Mouse (Mus musculus) liver, postnatal 0 days (tissue): Measurements from ENCODE around the gene Mad1l1.

Experiments used
- CTCF ChIP-seq: sonication (generic); IDR thresholded peaks from 2 replicates; pipeline ENCODE4 v1.5.1; 2016; ENCODE audit warnings: antibody characterized with exemption, low read depth
- EP300 ChIP-seq: IDR thresholded peaks from 2 replicates; pipeline ENCODE4 v1.6.1; 2016; ENCODE audit warnings: antibody characterized with exemption, low read depth, mild to moderate bottlenecking

GRCm38 (mm10) chr5:140352352-140352751 is 31.0 kb upstream of the Mad1l1 start:
- TF ChIP-seq CTCF (no peak), EP300 (no peak)
